Mouse (Mus musculus) cerebral cortex, adult 2 months (tissue): ENCODE measurements around the gene Cdc5l.

Source experiments
- WGBS: fragments of 180-500 bp; shearing (Covaris S2); methylation state at CpG from one replicate; pipeline ENCODE4 v1.1.7; 2018; 5-methylcytosine and 5-hydroxymethylcytosine counted together

Cdc5l gene

DNA sequence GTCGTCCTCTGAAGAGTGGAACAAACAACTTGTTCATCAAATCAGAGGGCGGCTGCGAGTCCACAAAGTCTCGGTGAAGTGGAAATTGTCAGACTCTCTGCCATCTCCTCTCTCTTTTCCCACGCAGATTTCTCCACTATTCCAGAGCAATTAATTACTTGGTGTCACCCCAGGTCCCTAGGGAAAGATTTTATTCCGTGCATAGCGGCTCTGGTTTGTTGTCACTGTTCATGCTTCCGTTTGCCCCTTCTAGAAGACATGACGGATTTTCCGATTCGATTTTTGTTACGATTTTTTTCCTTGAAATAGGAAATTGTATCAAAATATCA, 689 bp upstream of the Cdc5l start:
- WGBS: 5% methylated on average over 12 of the region's 12 CpGs

- under 1% methylated on average over 62 of the region's 62 CpGs for WGBS
Observed at GRCm38 (mm10) chr17:45432706-45433398, 685 bp downstream of the Cdc5l start.

DNA sequence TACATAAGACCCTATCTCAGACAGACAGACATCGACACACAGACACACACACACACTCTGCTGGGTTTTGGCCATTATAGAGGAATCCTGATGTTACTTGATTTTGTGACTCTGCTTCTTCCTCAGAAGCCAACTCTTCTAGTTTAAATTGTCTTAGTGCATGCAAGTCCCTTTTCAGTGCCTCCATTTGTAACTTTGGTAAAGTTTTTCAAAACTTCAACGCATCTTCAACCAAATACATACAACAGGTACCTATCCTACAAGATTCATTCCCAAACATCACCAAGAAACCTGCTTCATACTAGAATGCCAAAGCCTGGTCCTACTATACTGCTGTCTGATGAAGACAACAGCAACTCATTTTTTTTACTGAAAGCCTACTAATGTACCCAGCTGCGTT, 1.5 kb downstream of the Cdc5l start:
- 63% methylated on average over 3 of the region's 3 CpGs for WGBS

DNA sequence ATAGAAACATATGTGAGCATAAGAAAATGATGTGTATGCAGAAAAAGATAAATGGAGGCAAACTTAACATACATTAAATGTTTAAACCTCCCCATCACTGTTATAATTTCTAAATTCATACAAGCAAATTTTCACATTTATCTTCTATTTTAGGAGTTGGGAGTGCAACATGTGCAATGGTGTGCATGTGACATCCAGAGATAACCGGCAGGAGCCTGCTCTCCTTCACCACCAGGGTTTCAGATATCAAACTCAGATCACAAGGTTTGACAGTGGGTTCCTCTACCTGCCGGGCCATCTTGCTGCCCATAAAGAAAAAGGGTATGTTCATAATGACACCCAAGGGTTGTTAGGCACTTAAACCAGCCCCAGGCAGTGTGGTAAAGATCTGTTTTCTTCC, 16.1 kb downstream of the Cdc5l start:
- 73% methylated on average over 2 of the region's 2 CpGs for WGBS

GRCm38 (mm10) chr17:45411617-45412016, 21.9 kb downstream of the Cdc5l start:
- WGBS: 95% methylated on average over 2 of the region's 2 CpGs

GRCm38 (mm10) chr17:45408719-45409118, 24.8 kb downstream of the Cdc5l start:
- WGBS: 60% methylated on average over 2 of the region's 2 CpGs

DNA sequence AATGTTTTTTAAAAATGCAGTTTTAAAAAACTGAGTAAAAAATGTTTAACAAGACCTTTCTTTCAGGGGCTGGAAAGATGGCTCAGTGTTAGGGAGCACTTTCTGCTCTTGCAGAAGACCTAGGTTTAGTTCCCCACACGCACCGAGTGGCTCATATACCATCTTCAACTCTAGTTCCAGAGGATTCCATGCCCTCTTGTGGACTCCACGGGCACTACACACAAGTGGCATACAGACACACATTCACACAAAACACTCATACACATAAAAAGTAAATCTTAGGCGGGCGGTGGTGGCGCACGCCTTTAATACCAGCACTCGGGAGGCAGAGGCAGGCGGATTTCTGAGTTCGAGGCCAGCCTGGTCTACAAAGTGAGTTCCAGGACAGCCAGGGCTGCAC, 27.3 kb downstream of the Cdc5l start:
- 94% methylated on average over 10 of the region's 10 CpGs for WGBS

DNA sequence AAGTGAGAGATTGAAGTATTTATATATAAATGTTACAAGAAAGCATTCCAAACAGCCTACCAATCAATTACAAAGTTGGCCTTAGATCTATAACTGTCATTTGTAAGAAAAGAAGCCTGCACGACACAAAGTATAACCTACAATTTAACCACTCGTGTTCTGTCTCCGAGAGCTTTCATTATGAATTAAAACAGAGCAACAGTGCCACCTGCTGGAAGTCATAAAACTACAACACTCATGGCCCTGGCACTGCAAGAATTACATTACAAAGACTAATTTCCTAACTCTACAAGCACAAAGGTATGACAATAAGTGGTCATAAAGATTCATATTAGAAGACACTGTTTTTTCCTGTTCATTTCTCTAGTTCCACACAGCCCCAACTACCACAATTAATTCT, 30.3 kb downstream of the Cdc5l start:
- WGBS: 2% methylated on average over 3 of the region's 3 CpGs

DNA sequence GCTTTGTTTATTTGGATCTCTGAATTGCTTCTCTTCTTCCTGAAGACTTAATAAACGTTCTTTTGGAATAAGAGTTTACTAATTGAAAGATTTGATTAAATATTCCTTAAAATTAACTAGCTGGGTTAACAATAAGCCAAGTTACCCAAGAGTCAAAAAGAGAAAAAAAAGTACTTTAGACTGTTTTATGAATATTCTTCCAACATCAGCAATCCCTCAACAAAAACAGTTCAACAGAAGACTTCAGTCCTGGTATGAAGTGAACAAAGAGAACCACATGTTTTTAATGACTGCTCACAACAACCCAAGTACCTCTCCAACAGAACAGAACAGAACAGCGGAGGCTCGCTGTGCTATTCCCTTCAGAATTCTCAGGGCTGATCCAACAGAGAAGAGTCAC, 30.9 kb downstream of the Cdc5l start:
- WGBS: 63% methylated on average over 3 of the region's 3 CpGs

DNA sequence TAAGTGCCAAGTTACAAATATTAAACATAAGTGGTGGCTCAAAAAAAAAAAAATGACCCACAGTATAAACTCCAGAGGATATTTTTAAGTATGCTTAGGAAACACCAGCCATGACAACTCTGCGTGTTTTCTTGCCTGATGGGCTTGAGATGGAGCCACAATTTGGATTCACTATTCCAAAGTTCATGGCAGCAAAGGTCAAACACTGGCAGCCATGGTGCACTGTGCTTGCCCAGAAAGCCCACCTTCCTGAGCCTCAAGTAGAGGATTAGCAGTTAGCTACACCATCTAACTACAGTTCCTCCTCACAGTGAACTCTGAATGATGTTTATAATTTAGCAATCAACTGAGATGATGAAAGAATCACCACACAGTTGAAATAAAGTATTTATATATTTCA, 31.4 kb downstream of the Cdc5l start:
- 83% methylated on average over 1 of the region's 1 CpGs for WGBS

GRCm38 (mm10) chr17:45401126-45401905, 32.2 kb downstream of the Cdc5l start:
- WGBS: 66% methylated on average over 5 of the region's 5 CpGs

GRCm38 (mm10) chr17:45398021-45398420, 35.5 kb downstream of the Cdc5l start:
- WGBS: 90% methylated on average over 2 of the region's 2 CpGs

GRCm38 (mm10) chr17:45397541-45397940, 36.0 kb downstream of the Cdc5l start:
- whole genome bisulfite sequencing: 76% methylated on average over 3 of the region's 3 CpGs

- 68% methylated on average over 9 of the region's 9 CpGs for WGBS
Observed at GRCm38 (mm10) chr17:45394612-45395011, 38.9 kb downstream of the Cdc5l start.

DNA sequence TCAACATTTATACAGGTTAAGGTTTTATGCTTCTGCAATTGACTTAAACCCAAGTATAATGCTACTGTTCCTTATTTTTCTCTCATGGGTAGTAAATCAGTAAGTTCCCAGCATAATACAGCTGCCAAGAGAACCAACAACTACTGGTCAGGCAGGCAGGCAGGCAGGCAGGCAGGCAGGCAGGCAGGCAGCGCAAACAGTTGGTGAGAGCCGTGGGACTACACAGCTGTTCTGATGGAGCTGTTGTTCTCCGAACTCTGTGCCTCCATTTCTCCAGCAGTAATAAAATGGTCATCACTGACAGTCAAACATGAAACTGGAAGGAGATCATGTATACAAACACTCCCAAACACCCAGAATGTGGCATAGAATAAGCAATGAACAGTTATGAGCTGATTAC, 39.8 kb downstream of the Cdc5l start:
- WGBS: 85% methylated on average over 3 of the region's 3 CpGs

DNA sequence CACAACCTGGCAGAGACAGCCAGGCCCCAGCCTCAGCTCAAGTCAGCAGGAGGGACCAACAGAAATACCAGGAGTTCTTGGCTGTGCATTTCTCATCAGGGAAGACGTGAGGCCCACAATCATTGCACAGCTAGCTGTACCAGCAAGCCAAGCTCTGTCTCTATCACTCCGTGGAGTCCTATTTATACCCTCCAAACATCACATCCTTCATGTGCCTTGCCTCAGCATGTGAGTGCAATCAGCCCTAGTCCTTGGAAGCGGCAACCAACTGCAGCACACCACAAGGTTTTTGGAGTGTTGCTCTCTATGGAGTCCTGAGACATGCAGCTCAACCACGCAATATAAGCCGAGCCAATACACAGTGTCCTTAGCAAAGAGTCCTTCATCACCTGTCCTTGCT, 43.6 kb downstream of the Cdc5l start:
- 59% methylated on average over 5 of the region's 5 CpGs for WGBS

- WGBS: 83% methylated on average over 7 of the region's 7 CpGs
Observed at GRCm38 (mm10) chr17:45386986-45387385, 46.6 kb downstream of the Cdc5l start.

DNA sequence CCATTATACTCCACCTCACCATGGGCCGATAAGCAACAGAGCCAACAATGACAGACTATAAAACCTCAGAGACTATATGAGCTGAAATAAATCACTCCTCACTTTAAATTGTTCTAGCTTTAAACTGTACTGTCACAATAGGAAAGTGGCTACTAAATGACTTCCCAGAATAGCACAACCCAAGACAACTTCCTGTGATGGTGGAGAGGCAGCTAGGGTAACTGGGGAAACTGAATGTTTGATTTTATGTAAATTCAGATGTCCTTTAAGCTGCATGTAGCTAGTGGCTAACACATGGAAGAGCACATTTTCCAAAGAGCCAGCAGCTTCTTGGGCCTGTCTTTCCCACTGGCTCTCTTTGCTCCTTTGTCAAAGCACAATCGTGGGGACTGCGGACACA, 50.2 kb downstream of the Cdc5l start:
- WGBS: 72% methylated on average over 3 of the region's 3 CpGs

DNA sequence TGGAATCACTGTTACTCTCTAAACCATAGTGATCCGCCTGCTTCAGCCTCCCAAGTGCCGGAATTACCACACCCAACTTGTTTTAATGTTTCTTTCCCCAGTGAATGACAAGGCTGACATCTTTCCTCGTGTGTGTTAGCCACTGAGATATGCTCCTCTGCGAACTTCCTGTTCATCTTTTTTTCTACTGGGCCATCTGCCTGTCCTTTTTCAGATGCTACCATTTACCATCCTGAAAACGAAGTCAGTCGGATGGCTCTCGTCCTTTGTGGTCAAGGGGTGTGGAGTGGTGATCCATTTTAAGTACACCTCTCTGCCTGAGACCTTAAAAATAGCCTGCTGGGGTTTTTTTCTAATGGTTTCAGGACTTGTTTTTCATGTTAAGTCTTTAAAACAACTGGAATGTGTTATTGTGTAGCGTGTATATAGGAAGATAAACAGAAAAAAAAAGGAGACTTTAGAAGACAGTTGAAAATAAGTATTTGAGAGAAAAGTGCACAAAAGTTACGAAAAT, 54.2 kb downstream of the Cdc5l start:
- 92% methylated on average over 9 of the region's 9 CpGs for WGBS

GRCm38 (mm10) chr17:45377323-45377722, 56.2 kb downstream of the Cdc5l start:
- 54% methylated on average over 5 of the region's 5 CpGs for WGBS

- WGBS: 28% methylated on average over 13 of the region's 13 CpGs
Observed at GRCm38 (mm10) chr17:45373987-45374608, 59.4 kb downstream of the Cdc5l start.

GRCm38 (mm10) chr17:45371042-45371441, 62.5 kb downstream of the Cdc5l start:
- 48% methylated on average over 9 of the region's 9 CpGs for WGBS

GRCm38 (mm10) chr17:45370535-45370934, 63.0 kb downstream of the Cdc5l start:
- WGBS: 73% methylated on average over 5 of the region's 5 CpGs
